Mouse (Mus musculus): ENCODE measurements at regions not wholly inside any gene's neighbourhood (a gene's known extent, or its start where the extent isn't known, plus 50 kb on each side); places are given as distances from the start of the nearest gene placed in this dataset.
A peak's percentile ranks its signal among the peaks of the same experiment; 100 is the strongest.

DNA sequence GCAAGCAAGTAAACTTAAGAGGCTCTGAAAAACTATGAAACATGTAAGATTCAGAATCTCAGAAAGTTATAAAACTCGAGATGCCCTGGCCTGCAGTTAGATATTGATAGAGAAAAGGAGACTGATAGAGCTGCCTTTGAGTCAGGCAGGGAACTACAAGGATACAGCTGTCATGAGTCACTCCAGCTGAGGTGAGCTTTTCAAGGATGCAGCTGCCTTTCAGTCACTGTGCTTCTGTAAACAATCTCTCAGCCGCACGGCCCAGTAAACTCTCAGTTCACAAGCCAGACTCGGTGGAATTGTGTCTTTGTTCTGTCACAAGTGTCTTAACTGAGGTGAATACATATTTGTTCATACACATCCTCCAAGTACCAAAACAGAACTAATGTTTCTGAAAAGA lies 334.9 kb upstream of the Rsrc1 start:
- Histone ChIP-seq H3K36me3 (no peaks in the 10 kb centered on the region), H3K9ac (no peak overlapping the region), H3K27me3 (no peaks in the 10 kb centered on the region), H3K9me3 (replicated peaks) (no peaks in the 10 kb centered on the region), H3K4me2 (no peak overlapping the region), H3K27ac (no peak overlapping the region), H3K4me1 (peaks cover 3% of the 10 kb centered on the region; the same call in 1 of the 2 replicates), H3K4me3 (replicated peaks) (no peak overlapping the region)
- no peak for ATAC-seq (replicated peaks; ENCODE audit: low FRiP score)
- WGBS: 33% methylated on average over 4 of the region's 4 CpGs

DNA sequence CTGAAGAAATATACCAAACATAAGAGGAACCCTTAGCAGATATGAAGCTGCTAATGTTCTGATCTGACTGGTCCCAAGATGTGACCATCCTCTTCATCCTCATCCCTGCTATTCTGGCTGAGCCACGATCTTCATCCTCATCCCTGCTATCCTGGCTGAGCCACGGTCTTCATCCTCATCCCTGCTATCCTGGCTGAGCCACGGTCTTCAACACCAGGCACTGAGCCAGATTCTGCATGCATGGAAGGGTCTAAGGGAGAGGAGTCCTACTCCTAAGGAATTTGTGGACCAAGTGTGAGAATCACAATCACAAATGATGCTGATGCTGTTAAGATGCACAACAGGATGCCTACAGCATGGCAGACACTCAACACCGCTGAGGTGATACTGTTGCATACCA lies 331.9 kb upstream of the Rsrc1 start:
- Histone ChIP-seq H3K4me3 (replicated peaks) (no peak overlapping the region), H3K36me3 (no peaks in the 10 kb centered on the region), H3K9me3 (replicated peaks) (no peaks in the 10 kb centered on the region), H3K9ac (no peak overlapping the region), H3K4me1 (peaks cover 3% of the 10 kb centered on the region; the same call in 1 of the 2 replicates), H3K27me3 (no peaks in the 10 kb centered on the region), H3K27ac (no peak overlapping the region), H3K4me2 (no peak overlapping the region)
- no peak for ATAC-seq (replicated peaks; ENCODE audit: low FRiP score)
- WGBS: 84% methylated on average over 4 of the region's 4 CpGs

DNA sequence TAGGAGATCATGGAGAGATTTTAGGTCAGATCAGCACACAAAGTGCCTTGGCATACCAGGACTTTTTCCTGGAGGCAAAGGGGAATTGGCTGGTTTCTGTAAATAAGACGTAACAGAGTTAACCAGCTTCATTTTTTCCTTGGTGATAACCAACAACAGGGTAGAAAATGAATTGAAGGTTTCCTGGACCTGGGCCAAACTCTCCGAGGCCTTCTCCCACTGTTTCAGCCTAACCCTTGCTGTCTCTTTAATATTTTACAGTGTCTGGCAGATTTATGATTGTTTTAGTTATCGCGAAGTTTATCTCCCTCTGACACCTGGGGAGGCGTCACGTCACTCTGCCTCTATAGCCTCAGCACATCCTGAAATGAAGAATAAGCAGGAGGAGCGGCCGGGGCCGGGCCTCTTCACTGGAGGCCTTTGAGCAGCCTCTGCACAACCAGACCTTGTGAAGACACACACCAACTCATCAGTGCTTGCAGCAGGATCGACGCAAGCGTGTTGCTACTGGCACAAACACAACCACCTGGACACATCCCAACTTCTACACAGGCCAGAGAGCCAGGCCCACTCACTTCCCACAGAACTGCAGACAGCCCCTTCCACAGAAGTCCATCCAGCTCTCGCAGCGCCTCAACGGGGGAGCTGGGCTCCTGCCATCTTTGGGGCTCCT lies 331.0 kb upstream of the Rsrc1 start:
- no peaks in the 10 kb centered on the region for H3K36me3 ChIP-seq
- no peak overlapping the region for H3K27ac ChIP-seq
- no peak overlapping the region for H3K4me3 ChIP-seq (replicated peaks)
- WGBS: 44% methylated on average over 15 of the region's 15 CpGs
- H3K27me3 ChIP-seq: no peaks in the 10 kb centered on the region
- H3K9me3 ChIP-seq (replicated peaks): no peaks in the 10 kb centered on the region
- H3K4me1 ChIP-seq: peaks cover 3% of the 10 kb centered on the region; the same call in 1 of the 2 replicates
- H3K9ac ChIP-seq: no peak overlapping the region
- no peak overlapping the region for H3K4me2 ChIP-seq
- peak; percentile 33; the same call in 1 of the 2 replicates for ATAC-seq (replicated peaks; ENCODE audit: low FRiP score)

DNA sequence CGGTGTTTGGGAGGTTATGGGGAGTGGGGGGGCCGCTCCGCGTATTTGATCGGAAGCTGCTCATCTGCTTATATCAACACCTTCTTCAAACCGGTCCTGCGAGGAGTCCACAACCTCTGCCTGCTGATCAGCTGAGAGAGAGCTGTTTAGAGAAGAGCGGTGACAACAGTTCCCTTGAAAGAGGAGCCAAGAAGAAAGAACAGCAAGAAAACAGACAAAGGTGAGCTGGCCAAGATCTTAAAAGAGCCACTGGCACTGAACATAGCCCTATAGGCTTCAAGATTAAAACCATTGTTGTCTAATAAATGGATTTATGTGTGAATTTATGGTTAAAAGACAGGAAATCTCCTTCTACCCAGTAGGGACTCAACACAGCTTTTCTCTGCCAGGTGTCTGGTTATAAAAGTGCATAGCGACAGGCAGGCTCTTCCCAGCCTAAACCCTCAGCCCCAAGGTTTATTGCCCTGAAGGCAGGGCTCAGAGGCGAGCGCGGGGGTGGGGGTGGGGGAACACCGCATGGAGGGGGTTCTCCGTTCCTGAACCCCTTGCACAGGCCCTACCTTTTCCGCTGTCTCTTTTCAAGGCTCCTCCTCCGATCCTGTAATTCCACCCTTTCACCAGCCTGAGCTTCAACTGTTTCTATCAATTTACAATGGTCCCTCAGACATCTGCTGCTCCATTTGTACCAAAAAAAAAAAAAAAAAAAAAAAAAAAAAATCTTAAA lies 330.3 kb upstream of the Rsrc1 start:
- WGBS: 42% methylated on average over 16 of the region's 16 CpGs
- Histone ChIP-seq H3K27me3 (no peaks in the 10 kb centered on the region), H3K27ac (no peak overlapping the region), H3K36me3 (no peaks in the 10 kb centered on the region), H3K4me1 (peaks cover 3% of the 10 kb centered on the region; the same call in 1 of the 2 replicates), H3K9me3 (replicated peaks) (no peaks in the 10 kb centered on the region), H3K9ac (no peak overlapping the region), H3K4me2 (no peak overlapping the region), H3K4me3 (replicated peaks) (no peak overlapping the region)
- ATAC-seq (replicated peaks; ENCODE audit: low FRiP score): no peak

DNA sequence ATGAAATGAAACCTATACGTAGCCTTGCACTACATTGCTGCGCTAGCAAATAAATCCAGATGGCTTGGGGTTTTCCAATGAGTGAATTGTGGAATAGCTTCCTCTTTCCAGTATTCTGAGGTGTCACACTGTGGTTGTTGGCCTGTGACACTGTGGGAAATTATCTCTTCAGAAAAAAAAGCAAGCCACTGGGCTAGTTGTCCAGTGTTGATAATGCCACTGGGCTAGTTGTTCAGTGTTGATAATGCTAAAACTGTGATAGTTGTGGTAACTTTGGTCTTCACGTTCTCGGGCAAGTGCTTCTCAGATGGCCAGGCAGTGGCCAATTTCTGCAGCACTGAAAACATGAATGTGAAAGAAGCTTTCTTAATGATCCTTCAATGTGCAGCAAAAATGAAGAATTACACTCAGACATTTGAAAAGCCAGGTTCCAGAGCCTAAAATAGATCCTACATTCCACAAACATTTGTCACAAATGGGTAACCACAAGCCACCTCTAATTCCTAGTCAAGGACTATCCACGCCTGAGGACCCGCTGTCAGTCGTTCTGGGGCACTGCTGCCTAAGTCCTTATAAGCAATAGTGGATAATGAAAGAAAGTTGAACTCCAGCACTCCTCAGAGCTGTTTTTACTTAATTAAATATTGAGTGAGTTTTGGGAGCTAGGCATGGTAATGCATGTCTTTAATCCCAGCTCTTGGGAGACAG lies 328.9 kb upstream of the Rsrc1 start:
- Histone ChIP-seq H3K36me3 (no peaks in the 10 kb centered on the region), H3K27me3 (no peaks in the 10 kb centered on the region), H3K9ac (no peak overlapping the region), H3K4me3 (replicated peaks) (no peak overlapping the region), H3K4me1 (peaks cover 3% of the 10 kb centered on the region; the same call in 1 of the 2 replicates), H3K9me3 (replicated peaks) (no peaks in the 10 kb centered on the region), H3K4me2 (no peak overlapping the region), H3K27ac (no peak overlapping the region)
- ATAC-seq (replicated peaks; ENCODE audit: low FRiP score): no peak
- WGBS: 91% methylated on average over 7 of the region's 7 CpGs

DNA sequence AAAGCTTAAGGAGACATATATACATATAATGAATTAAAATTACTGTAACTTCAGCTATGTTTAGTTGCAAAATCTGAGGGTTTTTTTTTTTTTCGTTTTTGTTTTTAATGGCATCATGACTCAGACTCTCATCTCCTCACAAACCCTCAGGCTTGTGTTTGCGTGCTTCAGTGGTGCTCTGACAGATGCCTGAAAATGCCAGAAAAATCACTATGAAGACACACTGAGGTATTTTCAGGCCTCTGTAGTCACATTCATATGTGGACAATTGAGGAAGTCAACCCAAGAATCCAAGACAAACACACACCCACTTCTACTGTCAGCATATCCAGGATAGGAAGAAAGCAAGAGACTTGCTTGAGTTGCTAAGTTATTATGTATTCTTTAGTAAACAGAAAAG lies 327.2 kb upstream of the Rsrc1 start:
- Histone ChIP-seq H3K9ac (no peak overlapping the region), H3K27ac (no peak overlapping the region), H3K4me2 (no peak overlapping the region), H3K36me3 (no peaks in the 10 kb centered on the region), H3K4me1 (peaks cover 3% of the 10 kb centered on the region; the same call in 1 of the 2 replicates), H3K9me3 (replicated peaks) (no peaks in the 10 kb centered on the region), H3K27me3 (no peaks in the 10 kb centered on the region), H3K4me3 (replicated peaks) (no peak overlapping the region)
- ATAC-seq (replicated peaks; ENCODE audit: low FRiP score): no peak
- 79% methylated on average over 2 of the region's 2 CpGs for WGBS

DNA sequence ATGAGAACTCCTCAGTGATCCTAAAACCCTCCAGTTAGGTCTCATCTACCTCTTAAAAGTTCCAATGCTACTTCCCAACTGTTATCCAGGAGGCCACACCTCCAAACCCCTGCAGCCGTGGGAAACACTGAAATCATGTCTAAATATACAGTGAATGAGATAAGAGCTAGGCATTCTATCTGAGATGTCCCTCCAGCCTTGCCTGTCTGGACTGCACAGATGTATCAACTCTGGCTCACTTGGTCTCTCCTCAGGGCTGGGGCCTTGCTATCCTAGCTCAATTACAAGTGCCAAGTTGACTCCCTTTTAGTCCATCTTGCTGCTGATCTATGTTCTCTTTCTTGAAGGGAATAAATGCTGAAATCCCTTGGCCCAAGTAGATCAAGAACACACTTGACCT lies 326.3 kb upstream of the Rsrc1 start:
- 66% methylated on average over 1 of the region's 1 CpGs for WGBS
- no peaks in the 10 kb centered on the region for H3K27me3 ChIP-seq

DNA sequence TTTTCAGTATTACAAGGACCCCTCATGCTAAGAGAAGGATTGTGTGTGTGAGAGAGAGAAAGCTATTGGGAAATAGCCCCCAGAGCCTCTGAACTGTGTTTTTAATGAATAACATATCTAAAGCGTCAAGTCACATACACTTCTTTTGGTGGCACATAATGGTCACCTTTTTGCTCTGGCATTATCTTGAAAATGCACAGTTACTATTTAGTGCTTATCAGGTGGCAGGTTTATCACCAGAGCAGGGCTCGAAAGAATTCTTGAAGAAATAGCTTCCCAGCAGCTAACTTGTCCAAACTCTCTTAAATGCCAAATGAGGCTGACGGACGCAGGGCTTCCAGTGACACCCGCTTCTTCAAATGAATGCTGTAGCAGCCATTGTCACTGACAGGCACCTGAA lies 324.7 kb upstream of the Rsrc1 start:
- WGBS: 90% methylated on average over 5 of the region's 5 CpGs
- ATAC-seq (replicated peaks; ENCODE audit: low FRiP score): no peak
- H3K27me3 ChIP-seq: no peaks in the 10 kb centered on the region
- no peak overlapping the region for H3K4me3 ChIP-seq (replicated peaks)
- no peak overlapping the region for H3K27ac ChIP-seq
- no peaks in the 10 kb centered on the region for H3K36me3 ChIP-seq
- no peak overlapping the region for H3K9ac ChIP-seq
- H3K4me2 ChIP-seq: no peak overlapping the region
- H3K4me1 ChIP-seq: no peaks in the 10 kb centered on the region
- H3K9me3 ChIP-seq (replicated peaks): no peaks in the 10 kb centered on the region

More for the DNA sequence above, 326.3 kb upstream of the Rsrc1 start:
- no peak overlapping the region for H3K4me3 ChIP-seq (replicated peaks)
- peaks cover 3% of the 10 kb centered on the region; the same call in 1 of the 2 replicates for H3K4me1 ChIP-seq
- no peak for ATAC-seq (replicated peaks; ENCODE audit: low FRiP score)
- H3K9me3 ChIP-seq (replicated peaks): no peaks in the 10 kb centered on the region
- no peak overlapping the region for H3K9ac ChIP-seq
- H3K4me2 ChIP-seq: no peak overlapping the region
- H3K36me3 ChIP-seq: no peaks in the 10 kb centered on the region
- no peak overlapping the region for H3K27ac ChIP-seq

DNA sequence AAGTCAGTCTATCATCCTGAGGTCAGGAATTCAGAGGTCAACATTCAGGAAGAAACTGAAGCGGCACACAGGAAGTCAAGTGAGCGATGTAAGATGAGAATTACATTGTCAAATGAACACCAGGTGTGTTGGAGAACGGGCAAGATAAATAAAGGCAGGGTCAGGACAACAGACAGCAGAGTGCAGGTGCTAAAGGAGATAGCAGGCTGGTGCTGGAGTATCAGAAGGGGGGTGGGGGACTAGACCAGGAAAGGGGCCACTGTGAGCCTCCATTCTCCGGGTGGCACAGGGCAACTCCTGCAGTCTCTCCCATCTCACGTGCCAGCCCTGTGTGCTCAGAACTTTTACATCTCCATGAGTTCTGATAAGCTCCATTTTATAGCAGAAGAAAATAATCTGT lies 320.6 kb upstream of the Rsrc1 start:
- H3K9ac ChIP-seq: no peak overlapping the region
- no peak overlapping the region for H3K27ac ChIP-seq
- no peak overlapping the region for H3K4me2 ChIP-seq
- H3K4me3 ChIP-seq (replicated peaks): no peak overlapping the region
- H3K27me3 ChIP-seq: no peaks in the 10 kb centered on the region
- no peaks in the 10 kb centered on the region for H3K36me3 ChIP-seq
- 45% methylated on average over 5 of the region's 5 CpGs for WGBS
- ATAC-seq (replicated peaks; ENCODE audit: low FRiP score): no peak
- H3K9me3 ChIP-seq (replicated peaks): no peaks in the 10 kb centered on the region
- no peaks in the 10 kb centered on the region for H3K4me1 ChIP-seq

DNA sequence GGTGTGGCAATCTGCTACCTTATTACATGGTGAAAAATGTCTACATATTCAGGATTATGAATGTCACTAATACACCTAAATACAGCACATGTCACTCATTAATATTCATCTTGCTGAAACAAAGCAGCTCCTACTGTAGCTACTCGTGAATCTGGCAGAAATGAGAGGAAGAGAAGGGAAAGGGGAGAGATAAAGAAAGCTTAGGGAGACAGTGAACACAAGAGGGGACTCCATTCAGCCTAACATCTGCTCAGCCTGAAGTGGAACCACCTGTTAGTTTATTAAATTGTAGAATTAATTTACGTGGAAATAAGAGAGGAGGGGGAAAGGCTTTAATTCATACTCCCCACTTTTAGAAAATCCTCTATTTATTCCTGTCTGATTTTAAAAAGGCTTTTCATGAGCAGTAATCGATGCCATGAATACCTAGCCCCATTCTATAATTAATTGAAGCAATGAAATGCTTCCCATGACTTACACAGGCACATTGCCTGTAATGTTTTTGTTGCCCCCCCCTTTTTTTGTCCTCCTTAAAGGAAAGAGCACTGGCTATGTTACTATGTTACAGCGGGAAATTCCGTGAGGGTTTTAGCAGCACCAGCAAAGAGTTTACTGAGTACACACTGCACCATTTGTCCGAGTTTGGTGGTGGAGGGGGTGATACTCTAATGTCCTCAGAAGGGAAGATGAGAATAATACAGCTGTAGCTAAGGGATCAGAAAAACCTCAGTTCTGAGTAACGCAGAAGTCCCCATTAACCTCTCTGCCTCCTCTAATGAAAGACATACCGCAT lies 319.2 kb upstream of the Rsrc1 start:
- H3K9me3 ChIP-seq (replicated peaks): no peaks in the 10 kb centered on the region
- 69% methylated on average over 8 of the region's 8 CpGs for WGBS
- no peak overlapping the region for H3K27ac ChIP-seq
- H3K36me3 ChIP-seq: no peaks in the 10 kb centered on the region
- no peak overlapping the region for H3K4me2 ChIP-seq
- no peaks in the 10 kb centered on the region for H3K4me1 ChIP-seq
- H3K27me3 ChIP-seq: no peaks in the 10 kb centered on the region
- no peak overlapping the region for H3K4me3 ChIP-seq (replicated peaks)
- ATAC-seq (replicated peaks; ENCODE audit: low FRiP score): no peak
- no peak overlapping the region for H3K9ac ChIP-seq

DNA sequence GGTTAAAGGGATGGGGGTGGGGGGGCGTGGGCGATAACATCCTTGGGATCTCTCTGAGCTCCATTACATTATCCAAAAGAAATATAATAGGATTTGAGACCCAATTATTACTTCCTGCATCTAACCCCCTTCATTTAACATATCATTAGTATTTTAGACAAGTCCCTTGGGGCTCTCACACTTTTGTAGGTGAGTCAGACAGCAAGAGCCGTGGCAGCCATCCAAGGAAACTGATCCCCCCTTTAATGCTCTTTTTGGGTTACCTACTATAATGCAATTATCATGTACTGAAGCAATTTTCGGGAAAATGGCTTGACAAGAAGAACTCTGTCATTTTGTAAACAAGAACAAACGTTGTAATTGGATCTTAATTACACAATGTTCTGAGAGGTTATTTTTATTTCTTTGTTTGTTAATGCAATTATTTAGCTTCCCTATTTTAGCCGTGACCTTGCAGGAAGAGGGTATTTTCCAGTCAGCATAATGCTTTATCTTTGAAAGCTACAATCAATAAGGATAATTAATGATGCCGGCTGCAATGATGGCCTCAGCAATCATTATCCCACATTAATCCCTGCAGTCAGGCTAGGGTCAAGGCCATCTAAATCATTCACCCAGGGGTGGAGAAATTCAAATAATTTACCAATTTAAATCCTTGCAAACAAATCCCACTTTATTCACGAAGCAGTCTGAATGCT lies 297.5 kb upstream of the Rsrc1 start:
- Histone ChIP-seq H3K4me1 (no peaks in the 10 kb centered on the region), H3K27ac (no peak overlapping the region), H3K9ac (no peak overlapping the region), H3K27me3 (no peaks in the 10 kb centered on the region), H3K9me3 (replicated peaks) (no peaks in the 10 kb centered on the region), H3K4me3 (replicated peaks) (no peak overlapping the region), H3K4me2 (no peak overlapping the region), H3K36me3 (no peaks in the 10 kb centered on the region)
- 49% methylated on average over 8 of the region's 8 CpGs for WGBS
- no peak for ATAC-seq (replicated peaks; ENCODE audit: low FRiP score)
